Mouse (Mus musculus): ENCODE data around the gene Prss57.

Gene Prss57

GRCm38 (mm10) chr10:79790861-79791260, at the start of gene Prss57:
TSS of gene Prss57 (minus strand) at chr10:79790961.
- DNase-seq (ENCODE audit: low spot score in 2 of 2), result no peak

GRCm38 (mm10) chr10:79840091-79840490, 49.3 kb upstream of the Prss57 start:
- no peak for DNase-seq (ENCODE audit: low spot score in 2 of 2)

- no peak for DNase-seq (ENCODE audit: low spot score in 2 of 2)
Measured at GRCm38 (mm10) chr10:79838151-79838550, 47.4 kb upstream of the Prss57 start.

GRCm38 (mm10) chr10:79836918-79837317, 46.2 kb upstream of the Prss57 start:
- DNase-seq (ENCODE audit: low spot score in 2 of 2), result no peak

GRCm38 (mm10) chr10:79834769-79835398, 44.1 kb upstream of the Prss57 start:
- DNase-seq (ENCODE audit: low spot score in 2 of 2), result peak in 1 of 2 experiments; percentile 70

- DNase-seq (ENCODE audit: low spot score in 2 of 2), result no peak
Measured at GRCm38 (mm10) chr10:79832786-79833181, 42.0 kb upstream of the Prss57 start.

GRCm38 (mm10) chr10:79832026-79832785, 41.4 kb upstream of the Prss57 start:
- DNase-seq (ENCODE audit: low spot score in 2 of 2), result no peak

- DNase-seq (ENCODE audit: low spot score in 2 of 2), result no peak
Measured at GRCm38 (mm10) chr10:79831583-79831982, 40.8 kb upstream of the Prss57 start.

GRCm38 (mm10) chr10:79824413-79824812, 33.7 kb upstream of the Prss57 start:
- DNase-seq (ENCODE audit: low spot score in 2 of 2), result no peak

GRCm38 (mm10) chr10:79823011-79823410, 32.2 kb upstream of the Prss57 start:
- DNase-seq (ENCODE audit: low spot score in 2 of 2), result no peak

GRCm38 (mm10) chr10:79822372-79822771, 31.6 kb upstream of the Prss57 start:
- DNase-seq (ENCODE audit: low spot score in 2 of 2), result no peak

- DNase-seq (ENCODE audit: low spot score in 2 of 2), result no peak
Measured at GRCm38 (mm10) chr10:79821731-79822130, 31.0 kb upstream of the Prss57 start.

- DNase-seq (ENCODE audit: low spot score in 2 of 2), result no peak
Measured at GRCm38 (mm10) chr10:79820782-79821181, 30.0 kb upstream of the Prss57 start, which contains the start of gene Misp. TSS of gene Misp (plus strand) at chr10:79820989.

- no peak for DNase-seq (ENCODE audit: low spot score in 2 of 2)
Measured at GRCm38 (mm10) chr10:79820277-79820676, 29.5 kb upstream of the Prss57 start.

- DNase-seq (ENCODE audit: low spot score in 2 of 2), result no peak
Measured at GRCm38 (mm10) chr10:79819606-79820005, 28.8 kb upstream of the Prss57 start.

GRCm38 (mm10) chr10:79818225-79818624, 27.5 kb upstream of the Prss57 start:
- no peak for DNase-seq (ENCODE audit: low spot score in 2 of 2)

- DNase-seq (ENCODE audit: low spot score in 2 of 2), result no peak
Measured at GRCm38 (mm10) chr10:79817111-79817510, 26.4 kb upstream of the Prss57 start.

- no peak for DNase-seq (ENCODE audit: low spot score in 2 of 2)
Measured at GRCm38 (mm10) chr10:79815671-79816494, 25.1 kb upstream of the Prss57 start.

GRCm38 (mm10) chr10:79814271-79814842, 23.6 kb upstream of the Prss57 start:
- DNase-seq (ENCODE audit: low spot score in 2 of 2), result no peak

GRCm38 (mm10) chr10:79811736-79812637, 21.2 kb upstream of the Prss57 start:
- DNase-seq (ENCODE audit: low spot score in 2 of 2), result peak; percentile 55 to 82

- no peak for DNase-seq (ENCODE audit: low spot score in 2 of 2)
Measured at GRCm38 (mm10) chr10:79808728-79809127, 18.0 kb upstream of the Prss57 start.

All from frontal cortex, postnatal 10 days (tissue).